Mouse (Mus musculus) MEL (cell line): ENCODE measurements around the gene Rnf24. TPM values are rescaled to one million over a fixed set of nuclear protein-coding genes. Genes with fewer than 3 reads are reported as not detected.

Source experiments
- DNase-seq: peaks from one replicate; pipeline ENCODE4 v3.0.0; 2011; ENCODE audit warnings: low read depth, low spot score
- H3K27ac ChIP-seq: 2 replicates; pipeline ENCODE4 v1.5.1; 2012; ENCODE audit warnings: low read depth, mild to moderate bottlenecking, control low read depth, low read length, moderate library complexity; ENCODE audit not compliant: control insufficient read depth
- H3K27me3 ChIP-seq, 2 experiments: fragments of 150-350 bp in 1 of 2; sonication (generic) in 1 of 2; 2 replicates each; pipeline ENCODE4 v1.6.1; 2012; ENCODE audit warnings: low read length in 2 of 2, mild to moderate bottlenecking in 2 of 2, improper control_type of control experiment in 1 of 2, moderate library complexity in 1 of 2; ENCODE audit not compliant: insufficient read depth in 2 of 2, control insufficient read depth in 1 of 2
- H3K36me3 ChIP-seq, 2 experiments: 2 replicates each; pipeline ENCODE4 v1.6.1; 2012 to 2014; ENCODE audit warnings: low read length in 2 of 2, improper control_type of control experiment in 1 of 2, inconsistent platforms in 1 of 2, mild to moderate bottlenecking in 1 of 2; ENCODE audit not compliant: insufficient read depth in 2 of 2, control insufficient read depth in 1 of 2
- H3K4me1 ChIP-seq, 2 experiments: fragments of 150-350 bp in 1 of 2; sonication (generic) in 1 of 2; 2 replicates each; pipeline ENCODE4 v1.6.1; 2012; ENCODE audit warnings: low read length in 2 of 2, improper control_type of control experiment in 1 of 2, mild to moderate bottlenecking in 1 of 2; ENCODE audit not compliant: insufficient read depth in 2 of 2, control insufficient read depth in 1 of 2
- H3K4me3 ChIP-seq, 2 experiments: fragments of 150-350 bp in 1 of 2; sonication (generic) in 1 of 2; 2 replicates each; pipeline ENCODE4 v1.5.1; 2012; ENCODE audit warnings: low read depth in 2 of 2, low read length in 2 of 2, mild to moderate bottlenecking in 2 of 2, moderate library complexity in 2 of 2, control low read depth in 1 of 2, improper control_type of control experiment in 1 of 2; ENCODE audit not compliant: control insufficient read depth in 1 of 2, insufficient read depth in 1 of 2
- H3K79me2 ChIP-seq: 2 replicates; pipeline ENCODE4 v1.6.1; 2012; ENCODE audit warnings: mild to moderate bottlenecking, low read length, moderate library complexity; ENCODE audit not compliant: control insufficient read depth, poor library complexity, insufficient read depth
- H3K9ac ChIP-seq: 2 replicates; pipeline ENCODE4 v1.6.1; 2012; ENCODE audit warnings: low read depth, mild to moderate bottlenecking, control low read depth, low read length, moderate library complexity; ENCODE audit not compliant: control insufficient read depth, poor library complexity, severe bottlenecking
- H3K9me3 ChIP-seq: fragments of 150-350 bp; sonication (generic); replicated peaks from 2 replicates; pipeline ENCODE4 v1.6.1; 2012; ENCODE audit warnings: mild to moderate bottlenecking, low read length, improper control_type of control experiment, moderate library complexity; ENCODE audit not compliant: insufficient read depth
- CHD2 ChIP-seq: IDR thresholded peaks from 2 replicates; pipeline ENCODE4 v1.6.1; 2011; ENCODE audit warnings: low read length, improper control_type of control experiment
- ELF1 ChIP-seq: IDR thresholded peaks from 2 replicates; pipeline ENCODE4 v1.6.1; 2014; ENCODE audit warnings: low read depth, mild to moderate bottlenecking, inconsistent platforms, low read length, improper control_type of control experiment, moderate library complexity
- ETS1 ChIP-seq: IDR thresholded peaks from 2 replicates; pipeline ENCODE4 v1.6.1; 2012; ENCODE audit warnings: low read depth, mild to moderate bottlenecking, inconsistent platforms, low read length, improper control_type of control experiment, moderate library complexity
- GABPA ChIP-seq: IDR thresholded peaks from 2 replicates; pipeline ENCODE4 v1.6.1; 2012; ENCODE audit warnings: low read depth, mild to moderate bottlenecking, inconsistent platforms, low read length, improper control_type of control experiment, moderate library complexity
- HCFC1 ChIP-seq: IDR thresholded peaks from 2 replicates; pipeline ENCODE4 v1.6.1; 2012; ENCODE audit warnings: low read depth, mild to moderate bottlenecking, inconsistent platforms, low read length, improper control_type of control experiment, moderate library complexity
- JUND ChIP-seq: IDR thresholded peaks from 2 replicates; pipeline ENCODE4 v1.6.1; 2011; ENCODE audit warnings: low read depth, mild to moderate bottlenecking, improper control_type of control experiment, low read length
- KAT2A ChIP-seq: conservative IDR thresholded peaks from 2 replicates; pipeline ENCODE4 v1.6.1; 2012; ENCODE audit warnings: low read depth, low read length, improper control_type of control experiment, inconsistent platforms
- MAX ChIP-seq: IDR thresholded peaks from 2 replicates; pipeline ENCODE4 v1.6.1; 2011; ENCODE audit warnings: low read length, improper control_type of control experiment
- MEF2A ChIP-seq: IDR thresholded peaks from 2 replicates; pipeline ENCODE4 v1.6.1; 2014; ENCODE audit warnings: low read depth, mild to moderate bottlenecking, inconsistent platforms, low read length, improper control_type of control experiment; ENCODE audit not compliant: poor library complexity, insufficient replicate concordance, severe bottlenecking; ENCODE audit errors: extremely low read depth
- MXI1 ChIP-seq: IDR thresholded peaks from 2 replicates; pipeline ENCODE4 v1.6.1; 2011; ENCODE audit warnings: mild to moderate bottlenecking, low read depth, low read length, improper control_type of control experiment
- NELFE ChIP-seq: IDR thresholded peaks from 2 replicates; pipeline ENCODE4 v1.6.1; 2011; ENCODE audit warnings: low read depth, low read length, improper control_type of control experiment
- NRF1 ChIP-seq: IDR thresholded peaks from 2 replicates; pipeline ENCODE4 v1.6.1; 2014; ENCODE audit warnings: low read depth, mild to moderate bottlenecking, inconsistent platforms, low read length, improper control_type of control experiment, moderate library complexity; ENCODE audit not compliant: poor library complexity, insufficient read depth, severe bottlenecking
- POLR2AphosphoS5 ChIP-seq: IDR thresholded peaks from 2 replicates; pipeline ENCODE4 v1.6.1; 2012; ENCODE audit warnings: low read depth, borderline replicate concordance, mild to moderate bottlenecking, inconsistent platforms, low read length, moderate library complexity, mixed read lengths
- RAD21 ChIP-seq: IDR thresholded peaks from 2 replicates; pipeline ENCODE4 v1.6.1; 2011; ENCODE audit warnings: mild to moderate bottlenecking, low read depth, low read length, improper control_type of control experiment
- SIN3A ChIP-seq: IDR thresholded peaks from 2 replicates; pipeline ENCODE4 v1.6.1; 2012; ENCODE audit warnings: low read length, improper control_type of control experiment, inconsistent platforms
- SMC3 ChIP-seq: IDR thresholded peaks from 2 replicates; pipeline ENCODE4 v1.6.1; 2011; ENCODE audit warnings: low read depth, low read length, improper control_type of control experiment
- USF2 ChIP-seq, 2 experiments: IDR thresholded peaks; 2 replicates each; pipeline ENCODE4 v1.6.1; 2011 to 2012; ENCODE audit warnings: improper control_type of control experiment in 2 of 2, low read length in 2 of 2, borderline replicate concordance in 1 of 2, inconsistent platforms in 1 of 2, low read depth in 1 of 2, mild to moderate bottlenecking in 1 of 2; ENCODE audit not compliant: insufficient read depth in 1 of 2
- ZC3H11A ChIP-seq: IDR thresholded peaks from 2 replicates; pipeline ENCODE4 v1.6.1; 2012; ENCODE audit warnings: low read depth, mild to moderate bottlenecking, inconsistent platforms, low read length, improper control_type of control experiment
- ZKSCAN1 ChIP-seq: IDR thresholded peaks from 2 replicates; pipeline ENCODE4 v1.6.1; 2012; ENCODE audit warnings: low read depth, mild to moderate bottlenecking, inconsistent platforms, low read length, improper control_type of control experiment, moderate library complexity
- ZMIZ1 ChIP-seq: IDR thresholded peaks from 2 replicates; pipeline ENCODE4 v1.6.1; 2012; ENCODE audit warnings: low read depth, mild to moderate bottlenecking, inconsistent platforms, low read length, improper control_type of control experiment, moderate library complexity
- ZNF384 ChIP-seq: IDR thresholded peaks from 2 replicates; pipeline ENCODE4 v1.6.1; 2012; ENCODE audit warnings: low read depth, mild to moderate bottlenecking, inconsistent platforms, low read length, improper control_type of control experiment
- polyA plus RNA-seq, 2 experiments: library from polyadenylated mRNA; stranded (reverse) in 1 of 2; unstranded in 1 of 2; fragments of >175 nt in 1 of 2; fragments of >200 nt in 1 of 2; gene quantifications; 2 replicates each; pipeline versions ENCODE4 v1.2.1 to v1.2.4; 2012; ENCODE audit warnings: low replicate concordance in 2 of 2, low read depth in 1 of 2; ENCODE audit not compliant: insufficient read length in 2 of 2, insufficient read depth in 1 of 2, missing spikeins in 1 of 2
- total RNA-seq: library from RNA; depleted of rRNA; stranded (reverse); fragments of 300-350 nt; gene quantifications from 2 replicates; pipeline ENCODE4 v1.2.3, GENCODE M21; 2012

Rnf24 gene
- total and polyA plus RNA-seq, 3 experiments = 0.73 to 2.9 TPM; not detected in 1

DNA sequence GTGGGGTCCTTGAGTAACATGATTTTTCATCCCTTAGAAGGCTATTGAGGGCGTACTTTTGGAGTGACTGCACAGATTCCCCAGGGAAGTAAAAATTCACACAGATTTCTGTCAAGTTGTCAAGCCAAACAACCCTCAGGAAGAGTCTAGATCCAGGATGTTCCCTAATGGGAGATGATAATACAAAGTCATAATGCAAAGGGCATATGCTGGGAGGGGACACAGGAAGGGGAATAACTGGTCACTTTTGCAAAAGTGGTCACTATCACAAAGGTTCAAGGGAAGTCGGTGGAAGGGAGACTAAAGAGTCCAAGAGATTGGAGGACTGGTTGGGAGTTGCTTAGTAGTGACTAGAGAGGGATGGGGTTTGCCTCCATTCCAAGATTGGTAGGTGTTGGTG is 48.2 kb upstream of the Rnf24 start:
- Histone ChIP-seq H3K27ac (no peak overlapping the region), H3K79me2 (no peaks in the 10 kb centered on the region), H3K36me3 (no peaks in the 10 kb centered on the region), H3K27me3 (no peaks in the 10 kb centered on the region), H3K9me3 (no peaks in the 10 kb centered on the region), H3K4me1 (peaks cover 0 to 15% of the 10 kb centered on the region in 2 experiments; a peak in 2 of 4 replicates), H3K4me3 (no peak overlapping the region), H3K9ac (no peak overlapping the region)
- no peak for DNase-seq
- no peak for TF ChIP-seq MAX
- no peak for TF ChIP-seq POLR2AphosphoS5
- TF ChIP-seq JUND = no peak
- TF ChIP-seq ZNF384 = no peak
- TF ChIP-seq CHD2 = no peak
- TF ChIP-seq ZC3H11A = no peak
- TF ChIP-seq KAT2A = no peak
- TF ChIP-seq GABPA = no peak

DNA sequence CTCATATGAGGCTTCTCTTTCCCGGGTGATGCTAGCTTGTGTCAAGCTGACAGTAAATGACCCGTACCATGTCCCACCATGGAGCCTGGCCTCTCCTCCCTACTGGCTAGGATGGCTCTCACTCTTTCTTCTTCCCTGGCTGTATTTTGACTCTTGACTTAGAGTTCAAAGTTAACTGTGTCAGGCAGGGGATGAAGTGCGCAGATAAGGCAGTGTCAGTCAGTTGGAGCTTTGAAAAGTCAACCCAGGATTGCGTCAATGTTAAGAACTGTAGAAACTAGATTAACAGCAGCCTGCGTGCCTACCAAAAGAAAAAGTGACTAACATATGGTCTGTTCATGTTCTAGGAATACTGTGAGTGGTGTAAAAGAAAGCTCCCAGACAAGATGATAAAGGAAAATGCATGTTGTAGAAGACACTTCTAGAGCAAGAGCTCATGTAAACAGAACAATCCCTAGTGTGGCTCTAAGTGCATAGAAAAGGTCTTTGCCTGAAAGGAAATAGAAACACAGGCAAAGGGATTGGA is 44.7 kb upstream of the Rnf24 start:
- H3K36me3 ChIP-seq = no peaks in the 10 kb centered on the region
- H3K9me3 ChIP-seq = no peaks in the 10 kb centered on the region
- H3K9ac ChIP-seq = no peak overlapping the region
- no peaks in the 10 kb centered on the region for H3K79me2 ChIP-seq
- DNase-seq = no peak
- TF ChIP-seq SIN3A (no peak), RAD21 (no peak), NELFE (no peak), SMC3 (no peak), MEF2A (no peak), ZMIZ1 (no peak), HCFC1 (no peak), ZC3H11A (no peak), NRF1 (no peak), MXI1 (no peak), ELF1 (no peak), ZKSCAN1 (no peak), ETS1 (no peak), USF2 (IDR thresholded peaks at IDR 0.05; ENCODE audit: borderline replicate concordance in 1 of 2, insufficient read depth in 1 of 2, low read depth in 1 of 2, low read length in 2 of 2) (no peak)
- TF ChIP-seq, all 39 proteins: peak for 0
- Histone ChIP-seq H3K4me1 (peaks cover 0 to 8% of the 10 kb centered on the region in 2 experiments; a peak in 2 of 4 replicates), H3K4me3 (no peak overlapping the region), H3K27me3 (no peaks in the 10 kb centered on the region), H3K27ac (no peak overlapping the region)
